Mouse (Mus musculus) cerebellum, adult 9-11 months (tissue): ENCODE data around the gene Kcnab3.
"Not testable (repeated sequence)": the region's sequence is repeated elsewhere in the genome, so short reads cannot be mapped to it uniquely, and the experiment has no call there.

Experiments used
- DNase-seq: peaks from one replicate; pipeline ENCODE4 v3.0.0; 2022

Kcnab3 gene

DNA sequence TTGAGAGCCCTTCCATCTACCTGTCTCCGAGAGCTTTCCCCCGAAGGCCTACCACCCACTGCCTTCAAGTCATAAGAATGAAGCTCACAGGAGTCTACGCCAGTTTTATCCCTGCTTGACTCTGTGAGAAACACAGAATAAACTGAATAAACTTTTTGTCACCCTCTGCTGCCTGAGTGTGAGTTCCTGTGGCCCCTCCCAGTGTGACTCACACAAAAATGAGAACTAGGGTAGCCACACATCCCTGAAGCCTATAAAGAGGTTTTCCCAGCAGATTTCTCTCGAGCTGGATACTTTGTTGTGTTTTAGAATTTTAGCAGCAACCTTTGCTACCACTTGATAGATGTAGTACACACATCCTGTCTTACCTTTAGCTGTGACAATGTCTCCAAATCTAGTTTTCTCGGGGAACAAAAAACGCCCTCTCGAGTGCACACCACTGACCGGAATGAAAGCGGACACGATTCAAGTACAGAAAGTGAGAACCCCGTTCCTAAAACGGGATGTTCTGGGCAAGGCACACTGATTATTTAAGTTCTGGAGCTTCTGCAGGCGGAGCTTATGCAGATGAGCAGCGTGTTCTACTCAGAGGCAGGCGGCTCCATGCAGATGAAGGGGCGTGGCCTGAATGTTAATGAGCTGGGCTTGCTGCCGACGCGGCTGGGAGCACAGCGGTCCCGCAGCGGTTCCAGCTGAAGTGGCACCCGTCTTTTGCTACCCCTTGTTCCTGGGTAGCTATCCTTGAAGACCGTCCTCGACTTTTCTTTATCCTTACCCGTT is at the start of gene Kcnab3:
Gene Kcnab3, plus strand, starts transcription at position 631 of the 780 bp plus-strand sequence.
- peak; percentile 84 for DNase-seq

DNA sequence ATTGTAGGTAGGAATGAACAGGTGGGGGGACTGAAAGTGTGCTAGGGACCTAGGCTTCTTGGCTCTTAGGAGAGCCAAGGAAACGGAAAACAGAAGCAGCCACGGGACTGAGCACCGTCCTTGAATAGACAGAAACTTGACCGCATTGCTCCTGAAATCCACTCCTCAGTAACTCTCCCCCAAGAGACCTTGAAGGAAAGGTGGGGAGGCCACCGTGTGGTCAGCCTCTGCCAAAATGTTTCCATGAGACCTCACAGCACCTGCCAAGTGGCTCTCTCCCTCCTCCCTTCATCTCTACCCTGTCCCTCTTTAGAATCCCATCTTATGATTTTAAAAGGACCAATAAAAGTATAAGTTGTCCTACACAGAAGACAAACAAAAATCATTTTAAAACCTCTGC is 48.8 kb upstream of the Kcnab3 start:
- DNase-seq: no peak

DNA sequence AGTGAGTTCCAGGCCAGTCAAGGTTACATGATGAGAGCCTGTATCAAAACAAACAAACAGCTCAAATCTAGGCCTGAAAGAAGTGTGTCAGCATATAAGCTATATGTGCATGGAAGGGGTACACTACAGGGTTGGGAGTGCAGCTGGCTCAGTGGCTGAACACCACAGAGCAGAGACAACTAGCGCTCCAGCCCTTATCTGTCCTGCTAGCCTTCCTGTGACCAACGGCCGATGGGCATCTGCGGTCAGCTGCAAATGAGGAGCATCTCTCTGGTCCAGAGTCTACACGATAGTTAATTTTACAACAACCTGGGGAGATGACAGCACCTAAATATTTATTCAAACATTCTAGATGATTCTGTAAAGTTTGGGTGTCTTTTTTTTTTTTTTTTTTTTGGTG is 34.9 kb upstream of the Kcnab3 start:
- no peak for DNase-seq

DNA sequence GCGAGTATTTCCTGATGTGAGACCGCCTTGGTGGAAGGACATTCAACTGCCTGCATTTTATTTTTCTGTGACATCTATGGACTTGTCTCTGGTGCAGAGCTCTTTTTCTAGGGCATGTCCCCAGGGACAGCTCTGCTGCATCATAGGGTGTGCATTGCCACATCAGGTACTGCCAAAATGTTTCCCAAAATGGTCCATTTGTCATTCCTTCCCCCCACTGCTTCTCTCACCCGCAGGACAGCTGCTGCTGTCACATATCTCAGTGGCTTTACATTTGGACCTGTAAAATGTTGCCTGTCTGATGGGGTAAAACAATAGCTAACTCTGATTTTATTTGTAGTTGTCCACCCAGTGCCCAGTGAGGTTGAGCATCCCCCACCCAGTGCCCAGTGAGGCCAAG is 30.8 kb upstream of the Kcnab3 start:
- no peak for DNase-seq

DNA sequence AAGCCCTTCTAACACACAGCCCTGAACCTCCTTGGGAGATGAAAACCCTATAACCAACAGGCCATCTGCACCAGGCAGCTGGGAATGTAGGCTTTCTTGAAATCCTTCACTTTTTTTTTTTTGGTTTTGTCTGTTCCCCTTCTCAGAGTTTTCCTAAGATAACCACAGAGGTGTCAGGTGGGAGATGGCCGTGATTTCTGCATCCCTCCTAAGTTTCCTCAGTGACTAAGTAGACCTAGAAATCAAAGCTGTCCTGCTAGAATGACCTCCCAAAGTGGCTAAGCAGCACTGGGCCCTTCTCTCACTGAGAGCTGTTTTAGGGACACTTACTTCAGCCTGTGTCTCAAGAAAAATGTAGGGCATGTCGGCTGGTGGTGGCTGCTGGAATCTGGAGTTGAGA is 28.3 kb upstream of the Kcnab3 start:
- DNase-seq: no peak

DNA sequence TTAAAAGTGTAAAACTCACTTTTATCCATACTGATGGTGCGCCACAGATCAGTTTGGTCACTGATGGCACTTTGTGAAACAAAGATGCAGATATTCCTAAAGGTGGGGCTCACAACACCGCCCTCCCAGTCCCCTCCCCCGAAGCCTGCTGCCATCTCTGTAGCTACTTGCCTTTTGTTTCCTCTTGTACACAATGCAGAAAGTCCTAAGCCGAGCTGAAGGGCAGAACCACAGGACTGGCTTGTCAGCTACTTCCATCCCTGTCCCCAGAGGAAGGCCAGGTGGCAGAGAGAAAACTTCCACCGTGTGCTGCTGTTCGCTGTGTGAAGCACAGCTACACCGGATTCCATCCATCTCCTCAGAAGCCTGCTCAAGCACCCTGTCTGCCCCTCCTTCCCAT is 27.8 kb upstream of the Kcnab3 start:
- no peak for DNase-seq

DNA sequence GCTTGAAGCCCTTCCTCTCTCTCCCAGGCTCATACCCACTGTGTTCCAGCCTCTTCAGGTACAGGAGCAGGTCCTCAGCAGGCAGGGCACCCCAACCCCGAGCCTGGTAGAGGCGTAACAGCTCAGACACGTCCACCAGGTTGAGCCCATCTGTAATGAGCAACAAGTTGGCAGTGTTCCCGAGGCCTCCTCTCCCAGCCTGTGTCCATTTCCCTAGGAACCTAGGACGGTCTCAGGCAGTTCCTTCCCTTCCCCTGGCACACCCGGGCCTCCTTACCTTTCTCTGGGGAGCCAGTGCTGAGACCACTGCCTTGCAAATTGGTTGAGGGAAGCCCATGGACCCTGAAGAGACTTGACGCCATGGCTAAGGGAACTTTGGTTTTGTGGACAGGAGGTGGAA is 23.2 kb upstream of the Kcnab3 start:
- DNase-seq: no peak

DNA sequence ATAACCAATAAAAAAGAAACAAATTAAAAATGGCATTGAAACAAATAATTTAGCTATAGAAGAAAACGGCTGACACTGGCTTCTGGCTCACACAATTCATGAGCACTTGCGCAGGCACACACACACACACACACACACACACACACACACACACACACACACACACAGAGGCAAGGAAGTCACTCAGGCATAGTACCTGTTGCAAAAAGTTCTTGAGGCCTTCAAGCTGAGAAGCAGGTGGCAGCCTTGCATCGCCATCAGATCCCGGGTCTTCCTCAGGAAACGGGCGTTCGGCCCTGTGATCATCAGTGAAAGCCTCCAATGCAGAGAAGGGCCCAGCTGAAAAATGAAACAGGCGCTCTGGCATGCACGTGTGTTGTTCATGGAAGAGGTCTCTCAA is 20.8 kb upstream of the Kcnab3 start:
- DNase-seq: no peak

DNA sequence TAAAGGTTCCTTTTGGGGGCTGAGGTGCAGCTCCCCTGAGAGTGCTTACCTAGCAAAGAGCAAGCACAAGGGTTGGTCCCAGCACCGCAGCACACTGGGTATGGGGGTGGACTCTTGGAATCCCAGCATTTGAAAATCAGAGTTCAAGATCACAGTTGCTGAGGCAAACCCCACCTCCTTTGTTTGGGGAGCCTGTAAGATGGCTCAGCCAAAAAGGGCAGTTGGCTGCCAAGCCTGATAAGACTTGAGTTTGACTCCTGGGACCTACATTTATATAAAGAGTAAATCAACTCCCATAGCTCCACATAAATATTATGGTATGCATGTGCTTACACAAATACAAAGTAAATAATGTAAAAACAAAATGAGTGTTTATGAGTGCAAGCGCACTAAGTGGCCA is 20.0 kb upstream of the Kcnab3 start:
- no peak for DNase-seq

DNA sequence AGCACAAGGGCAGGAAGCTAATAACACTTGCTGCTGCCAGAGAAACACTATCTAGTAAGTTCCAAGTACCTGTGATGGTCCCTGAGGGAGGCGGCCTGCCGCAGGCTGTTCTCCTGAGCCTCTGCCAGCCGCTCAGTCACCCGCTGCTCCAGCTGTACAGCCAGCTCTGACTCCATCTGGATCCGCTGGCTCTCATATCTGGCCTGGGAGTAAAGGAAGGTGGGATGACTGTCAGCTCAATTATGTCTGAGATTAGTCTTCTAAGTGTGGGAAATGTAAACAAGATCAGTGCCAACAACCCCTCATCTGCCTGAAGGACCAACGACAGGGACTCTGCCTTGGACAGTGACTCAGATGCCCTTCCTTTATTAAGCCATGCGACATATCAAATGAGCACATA is 14.8 kb upstream of the Kcnab3 start:
- no peak for DNase-seq

DNA sequence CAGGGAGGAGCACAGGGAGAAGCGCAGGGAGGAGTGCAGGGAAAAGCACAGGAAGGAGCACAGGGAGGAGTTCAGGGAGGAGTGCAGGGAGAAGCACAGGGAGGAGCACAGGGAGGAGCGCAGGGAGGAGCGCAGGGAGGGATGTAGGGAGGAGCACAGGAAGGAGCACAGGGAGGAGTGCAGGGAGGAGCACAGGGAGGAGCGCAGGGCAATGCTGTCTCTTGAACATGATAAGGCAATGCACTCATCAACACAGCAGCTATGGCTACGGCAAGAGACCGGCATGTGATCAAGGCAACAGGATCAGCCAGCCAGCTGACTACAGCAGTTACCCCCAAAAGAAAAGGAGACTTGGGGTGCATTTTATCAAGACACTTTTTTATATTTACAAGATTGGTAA is 9.7 kb upstream of the Kcnab3 start:
- no peak for DNase-seq

DNA sequence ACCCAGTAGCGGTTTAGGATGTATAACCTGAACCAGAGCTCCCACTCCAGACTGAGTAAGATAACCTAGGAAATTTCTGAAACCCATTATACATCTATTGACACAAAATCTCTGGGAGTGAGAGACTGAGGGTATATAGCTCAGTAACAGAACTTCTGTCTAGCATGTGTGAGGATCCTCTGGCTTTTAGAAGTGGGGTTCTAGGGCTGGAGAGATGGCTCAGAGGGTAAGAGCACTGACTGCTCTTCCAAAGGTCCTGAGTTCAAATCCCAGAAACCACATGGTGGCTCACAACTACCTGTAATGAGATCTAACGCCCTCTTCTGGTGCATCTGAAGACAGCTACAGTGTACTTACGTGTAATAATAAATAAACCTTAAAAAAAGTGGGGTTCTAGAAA is 8.1 kb upstream of the Kcnab3 start:
- DNase-seq: not testable (repeated sequence)

DNA sequence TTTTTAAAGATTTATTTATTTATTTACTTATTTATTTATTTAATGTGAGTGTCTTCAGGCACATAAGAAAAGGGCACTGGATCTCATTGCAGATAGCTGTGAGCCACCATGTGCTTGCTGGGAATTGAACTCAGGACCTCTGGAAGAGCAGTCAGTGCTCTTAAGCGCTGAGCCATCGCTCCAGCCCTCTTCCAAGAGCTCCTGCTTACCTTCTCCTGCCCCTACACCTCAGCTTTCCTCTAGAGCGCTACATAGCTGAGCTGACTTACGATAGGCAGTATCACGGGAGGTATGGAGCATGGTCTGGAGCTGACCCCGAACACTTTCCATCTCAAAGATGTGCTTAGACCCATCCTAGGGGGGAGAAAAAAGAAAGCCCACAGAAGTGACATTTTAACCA is 4.5 kb upstream of the Kcnab3 start:
- DNase-seq: peak; percentile 16

DNA sequence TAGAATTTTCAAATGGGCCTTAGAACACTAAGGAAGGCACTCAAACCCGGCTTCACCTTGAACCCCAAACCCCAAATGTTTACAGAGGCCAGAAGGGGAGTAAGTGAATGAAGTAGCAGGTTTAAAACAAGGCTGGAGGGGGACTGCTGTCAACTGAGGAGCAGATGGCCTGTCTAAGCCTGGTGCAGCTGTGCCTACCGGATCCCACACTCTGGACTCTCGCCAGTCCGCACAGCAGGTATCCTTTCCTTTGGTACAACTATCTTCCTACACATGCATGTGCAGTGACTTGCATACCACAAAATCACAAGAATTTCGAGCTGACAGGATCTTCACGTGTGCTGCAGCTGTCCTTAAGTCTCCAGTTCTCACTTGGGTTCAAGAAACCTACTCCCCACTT is 4.0 kb upstream of the Kcnab3 start:
- DNase-seq: peak; percentile 57

DNA sequence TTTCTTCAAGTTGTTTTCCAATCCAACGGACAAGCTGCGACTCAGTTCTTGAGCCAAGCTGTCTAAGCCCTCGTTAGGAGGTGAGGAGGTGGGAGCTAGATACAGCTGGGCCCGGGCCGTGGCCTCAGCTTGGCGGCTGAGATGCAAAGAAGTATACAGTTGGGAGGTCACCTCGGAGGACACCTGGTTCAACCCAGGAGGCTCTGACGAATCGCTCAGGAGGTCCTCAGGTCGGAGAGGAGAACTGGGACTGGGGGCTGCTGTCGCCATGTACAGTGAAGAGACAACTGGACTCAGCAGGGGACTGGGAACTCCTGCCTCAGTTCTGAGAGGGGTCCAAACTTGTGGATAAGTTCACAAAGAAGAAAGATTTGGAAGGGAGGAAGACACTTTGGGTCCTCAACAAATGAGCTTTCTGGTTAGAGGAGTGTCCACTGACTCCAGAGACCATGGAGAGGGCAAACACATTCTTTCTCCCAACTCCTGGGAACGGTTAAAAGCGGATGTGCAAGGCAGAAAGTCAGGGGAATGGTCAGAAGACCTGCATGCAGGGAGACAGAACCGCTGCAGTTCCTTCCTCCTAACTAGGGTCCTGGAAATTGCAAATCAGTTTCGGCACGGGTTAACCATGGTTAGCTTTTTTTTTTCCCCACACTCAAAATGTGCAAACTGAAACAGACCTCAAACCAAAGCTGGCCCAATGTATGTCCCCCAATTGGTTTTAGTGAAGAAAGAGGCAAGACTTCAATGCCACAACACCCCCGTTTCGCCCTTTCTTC is 3.2 kb upstream of the Kcnab3 start:
- peak; percentile 60 for DNase-seq

DNA sequence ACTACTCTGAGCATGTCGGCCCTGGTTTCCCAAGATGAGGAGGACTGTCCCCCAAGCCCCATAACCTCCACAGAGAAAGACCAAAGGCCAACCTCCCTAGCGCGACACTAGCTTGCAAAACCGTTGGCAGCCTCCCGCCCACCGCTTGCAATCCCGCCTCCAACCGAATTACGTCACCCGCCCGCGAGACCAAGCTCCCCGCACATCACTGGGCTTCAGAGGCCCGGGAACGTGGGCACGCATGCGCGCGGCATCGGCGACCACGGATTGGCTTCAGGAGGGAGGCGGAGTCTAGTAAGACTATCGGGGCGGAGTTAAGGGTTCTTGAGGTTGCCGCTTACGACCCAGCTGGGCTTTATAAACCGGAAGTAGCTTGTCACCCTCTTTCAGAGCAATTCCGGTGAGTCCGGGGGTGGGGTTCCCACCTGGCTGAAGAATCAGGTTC is 2.4 kb upstream of the Kcnab3 start, which contains the start of the genes Cntrob and Trappc1:
Gene Cntrob, minus strand, starts transcription at position 109 of the 445 bp plus-strand sequence.
Gene Trappc1, plus strand, starts transcription at position 314 of the 445 bp plus-strand sequence.
- DNase-seq: peak; percentile 100

DNA sequence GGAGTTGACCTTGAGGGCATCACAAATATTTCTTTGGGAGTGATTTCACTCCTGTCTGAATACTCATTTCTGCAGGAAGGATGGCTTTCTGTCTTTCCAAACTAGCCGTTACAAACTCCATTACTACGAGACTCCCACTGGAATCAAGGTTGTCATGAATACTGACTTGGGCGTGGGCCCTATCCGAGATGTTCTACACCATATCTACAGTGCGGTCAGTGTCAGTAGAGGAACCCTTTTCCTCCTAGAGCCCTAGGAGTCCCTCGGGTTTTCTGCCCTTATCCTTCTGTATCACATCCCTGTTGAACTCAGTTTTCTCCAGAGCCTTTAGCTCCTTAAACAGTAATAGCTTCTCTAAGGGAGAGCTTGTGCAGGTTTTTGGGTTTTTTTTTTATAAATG is 1.3 kb upstream of the Kcnab3 start:
- DNase-seq: no peak

DNA sequence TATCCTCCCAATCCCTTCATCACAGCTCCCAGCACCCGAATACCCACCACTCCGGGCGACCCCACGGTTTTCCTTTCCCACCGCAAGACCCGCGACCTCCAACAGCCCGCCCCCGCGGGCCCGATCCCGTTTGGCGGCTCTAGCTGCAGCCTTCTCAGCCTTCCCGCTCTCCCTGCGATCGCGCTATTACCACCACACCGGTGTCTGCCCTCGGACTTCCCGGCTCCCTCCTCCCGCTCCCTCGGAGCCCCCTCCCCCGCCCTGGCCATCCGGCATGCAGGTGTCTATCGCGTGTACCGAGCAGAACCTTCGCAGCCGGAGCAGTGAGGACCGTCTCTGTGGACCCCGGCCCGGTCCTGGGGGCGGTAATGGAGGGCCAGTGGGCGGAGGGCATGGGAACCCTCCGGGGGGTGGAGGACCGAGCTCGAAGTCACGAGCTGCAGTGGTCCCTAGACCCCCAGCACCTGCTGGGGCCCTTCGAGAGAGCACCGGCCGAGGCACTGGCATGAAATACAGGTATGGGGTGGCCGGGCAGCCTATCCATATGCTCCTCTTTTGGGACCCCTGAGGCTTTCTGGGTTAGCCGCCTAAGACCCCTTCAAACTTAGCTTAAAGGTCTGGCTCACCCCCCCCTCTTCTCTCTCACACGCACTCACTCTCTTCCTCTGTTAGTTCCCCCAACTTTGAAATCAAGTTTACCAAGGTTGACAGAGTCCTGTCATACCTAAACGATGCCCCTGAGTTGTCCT is 524 bp downstream of the Kcnab3 start:
- peak; percentile 66 for DNase-seq

DNA sequence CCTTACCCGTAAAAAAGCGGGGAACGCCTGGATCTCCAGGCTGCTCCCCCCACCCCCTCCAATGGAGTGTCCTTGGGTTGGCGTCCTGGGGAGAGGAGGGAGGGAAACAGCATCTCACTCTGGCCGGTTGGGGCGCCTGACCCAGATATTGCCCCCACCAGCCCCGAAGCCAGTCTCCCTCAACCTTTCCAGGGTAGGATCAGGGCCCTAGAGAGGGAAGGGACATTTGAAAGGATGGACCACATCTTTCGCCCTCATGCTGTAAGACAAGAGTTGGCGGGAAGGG is 1.0 kb downstream of the Kcnab3 start:
- DNase-seq: peak; percentile 60

DNA sequence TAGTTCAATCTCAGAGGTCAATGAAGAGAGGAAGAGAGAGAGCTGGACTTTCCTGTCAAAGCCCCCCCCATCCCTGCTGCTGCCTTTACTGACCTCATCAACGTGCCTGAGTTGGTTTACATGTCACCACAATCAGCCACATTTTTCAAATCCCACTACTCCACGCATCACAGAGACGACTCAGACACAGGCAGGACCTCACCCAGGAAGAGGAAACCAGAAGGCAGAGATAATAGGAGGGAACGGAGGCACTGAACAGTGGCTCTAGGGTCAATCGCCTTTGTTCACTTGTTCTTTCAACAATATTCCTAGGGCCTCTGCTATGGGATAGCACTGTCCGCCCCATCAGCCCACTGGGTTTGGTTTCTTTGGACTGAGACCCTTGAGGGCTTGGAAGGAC is 1.6 kb downstream of the Kcnab3 start:
- DNase-seq: no peak

DNA sequence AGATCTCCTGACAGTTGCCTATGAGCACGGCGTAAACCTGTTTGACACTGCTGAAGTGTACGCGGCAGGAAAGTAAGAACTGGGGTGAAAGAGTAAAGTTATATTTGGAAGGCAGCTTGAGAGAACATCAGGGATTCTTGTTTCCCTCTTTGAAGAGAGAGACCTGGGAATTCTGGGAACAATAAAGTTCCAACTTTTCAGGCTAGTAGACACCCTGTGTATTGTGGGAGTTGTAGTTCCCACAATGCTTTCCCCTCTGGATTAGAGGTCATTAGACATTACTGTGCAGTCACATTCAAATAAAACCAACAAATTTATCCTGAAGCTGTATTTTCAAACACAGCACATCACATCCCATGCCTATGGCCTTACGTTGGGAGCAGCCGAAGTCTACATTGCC is 2.5 kb downstream of the Kcnab3 start:
- DNase-seq: no peak

DNA sequence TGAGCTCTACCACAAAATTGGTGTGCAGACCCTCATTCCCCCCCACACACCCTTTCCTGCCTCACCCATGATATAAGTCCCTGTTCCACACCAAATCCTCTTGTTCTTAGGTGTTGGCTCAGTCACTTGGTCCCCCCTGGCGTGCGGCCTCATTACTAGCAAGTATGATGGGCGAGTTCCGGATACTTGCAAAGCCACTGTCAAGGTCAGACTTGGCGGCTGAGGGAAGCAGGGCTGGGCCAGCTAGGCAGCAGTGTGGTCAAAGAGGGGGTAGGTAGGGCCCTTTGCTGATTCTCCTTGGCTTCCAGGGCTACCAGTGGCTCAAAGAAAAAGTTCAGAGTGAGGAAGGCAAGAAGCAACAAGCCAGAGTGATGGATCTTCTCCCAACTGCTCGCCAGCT is 5.1 kb downstream of the Kcnab3 start:
- DNase-seq: peak; percentile 57

DNA sequence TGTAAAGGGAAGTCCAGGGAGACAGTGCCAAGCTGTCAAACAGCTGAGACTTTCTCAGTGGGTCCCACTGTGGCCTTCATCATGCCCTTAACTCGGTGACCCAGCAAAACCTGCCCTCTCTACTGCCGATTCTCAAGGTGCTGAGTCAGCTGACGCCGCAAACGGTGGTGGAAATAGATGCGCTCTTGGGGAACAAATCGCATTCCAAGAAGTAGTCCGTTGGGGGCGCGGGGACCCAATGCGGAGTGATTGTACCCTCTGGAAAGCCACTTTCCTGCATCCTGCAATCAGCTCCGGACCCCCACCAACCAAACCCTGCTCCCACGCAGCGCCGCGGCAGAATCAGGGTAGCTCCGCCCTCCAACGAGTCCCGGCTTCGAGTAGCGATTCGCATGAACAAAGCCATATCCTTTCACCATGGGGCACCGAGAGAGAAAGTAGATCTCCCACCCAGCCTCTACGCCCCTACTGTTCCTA is 5.9 kb downstream of the Kcnab3 start:
- DNase-seq: peak; percentile 85
